Mouse (Mus musculus): ENCODE data around the gene Rfx8.

DNA sequence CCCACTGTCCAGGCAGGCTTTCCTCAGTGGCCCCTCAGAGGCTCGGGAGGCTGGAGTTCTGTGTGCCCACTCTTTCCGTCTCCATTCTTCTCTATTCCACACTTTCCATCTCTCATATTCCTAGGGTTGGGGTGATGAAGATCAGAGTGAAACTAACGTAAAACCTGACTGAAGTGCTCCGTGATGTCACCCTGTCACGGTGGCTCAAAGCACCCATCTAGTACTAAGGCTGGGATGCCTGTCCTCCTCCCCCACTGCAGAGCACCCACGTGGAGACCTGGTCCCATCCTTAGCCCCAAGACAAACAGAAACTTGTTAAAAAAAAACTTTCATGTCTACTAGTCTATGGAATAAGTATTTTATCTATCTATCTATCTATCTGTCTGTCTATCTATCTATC lies 14.1 kb upstream of the Rfx8 start:
- no peak for TF ChIP-seq CTCF (IDR thresholded peaks at IDR 0.05; ENCODE audit: insufficient read depth, low read length)
- TF ChIP-seq POLR2A (IDR thresholded peaks at IDR 0.05; ENCODE audit: borderline replicate concordance, extremely low read depth, low read depth, low read length): no peak
